Mouse (Mus musculus): ENCODE data around the gene Brpf3. TPM values are rescaled to one million over a fixed set of nuclear protein-coding genes. Genes with fewer than 3 reads are reported as not detected.

Brpf3 gene
- total RNA-seq, 1 experiment: 24.5 TPM

- no peak overlapping the region for H3K9ac ChIP-seq (ENCODE audit: insufficient read depth, low read depth, low read length, poor library complexity, severe bottlenecking)
- no peak overlapping the region for H3K4me3 ChIP-seq (ENCODE audit: insufficient read depth in 1 of 2, low read depth in 1 of 2, low read length in 2 of 2, poor library complexity in 1 of 2, severe bottlenecking in 1 of 2)
- no peak for DNase-seq (ENCODE audit: low read depth, low spot score)
- no peaks in the 10 kb centered on the region for H3K9me3 ChIP-seq (ENCODE audit: control insufficient read depth, insufficient read depth, low read depth, low read length)
- in situ Hi-C loops (cut with MboI; ENCODE audit: low sequenced_read_pairs in 2 of 2, unreplicated experiment in 2 of 2): no loop called here
- TF ChIP-seq CHD2 (IDR thresholded peaks at IDR 0.05; ENCODE audit: low read depth, low read length) (no peak), ZC3H11A (IDR thresholded peaks at IDR 0.05; ENCODE audit: borderline replicate concordance, low read depth, low read length) (no peak), ZNF384 (IDR thresholded peaks at IDR 0.05; ENCODE audit: low read depth, low read length) (no peak), HCFC1 (IDR thresholded peaks at IDR 0.05; ENCODE audit: borderline replicate concordance, insufficient read depth, low read length) (no peak), MAFK (IDR thresholded peaks at IDR 0.05; ENCODE audit: insufficient read depth, low read depth, low read length) (no peak)
- peaks cover 5 to 8% of the 10 kb centered on the region in 2 experiments; a peak in 2 of 4 replicates for H3K4me1 ChIP-seq (ENCODE audit: control insufficient read depth in 2 of 2, insufficient read depth in 2 of 2, low read length in 2 of 2, poor library complexity in 1 of 2)
- H3K27ac ChIP-seq (ENCODE audit: insufficient read depth, low read depth, low read length, poor library complexity, severe bottlenecking): no peak overlapping the region
- no peaks in the 10 kb centered on the region for H3K36me3 ChIP-seq (ENCODE audit: control insufficient read depth, insufficient read depth, low read length, poor library complexity, severe bottlenecking)
These were observed 84.3 kb downstream of the Brpf3 start for GRCm38 (mm10) chr17:28885231-28885630.

- H3K4me3 ChIP-seq (ENCODE audit: insufficient read depth in 1 of 2, low read depth in 1 of 2, low read length in 2 of 2, poor library complexity in 1 of 2, severe bottlenecking in 1 of 2): no peak overlapping the region
These were observed 85.4 kb downstream of the Brpf3 start for GRCm38 (mm10) chr17:28886266-28886665.

More at GRCm38 (mm10) chr17:28886266-28886665, 85.4 kb downstream of the Brpf3 start:
- Histone ChIP-seq H3K36me3 (ENCODE audit: control insufficient read depth, insufficient read depth, low read length, poor library complexity, severe bottlenecking) (0 out of 2 replicates have a peak, but pooled peaks cover 3% of the 10 kb centered on the region), H3K9ac (ENCODE audit: insufficient read depth, low read depth, low read length, poor library complexity, severe bottlenecking) (no peak overlapping the region), H3K27ac (ENCODE audit: insufficient read depth, low read depth, low read length, poor library complexity, severe bottlenecking) (no peak overlapping the region), H3K9me3 (ENCODE audit: control insufficient read depth, insufficient read depth, low read depth, low read length) (no peaks in the 10 kb centered on the region), H3K4me1 (ENCODE audit: control insufficient read depth in 2 of 2, insufficient read depth in 2 of 2, low read length in 2 of 2, poor library complexity in 1 of 2) (peaks cover 2 to 6% of the 10 kb centered on the region in 2 experiments; a peak in 2 of 4 replicates)
- DNase-seq (ENCODE audit: low read depth, low spot score): no peak
- in situ Hi-C loops (cut with MboI; ENCODE audit: low sequenced_read_pairs in 2 of 2, unreplicated experiment in 2 of 2): no loop called here
- TF ChIP-seq MAFK (IDR thresholded peaks at IDR 0.05; ENCODE audit: insufficient read depth, low read depth, low read length) (no peak), ZC3H11A (IDR thresholded peaks at IDR 0.05; ENCODE audit: borderline replicate concordance, low read depth, low read length) (no peak), ZNF384 (IDR thresholded peaks at IDR 0.05; ENCODE audit: low read depth, low read length) (no peak), HCFC1 (IDR thresholded peaks at IDR 0.05; ENCODE audit: borderline replicate concordance, insufficient read depth, low read length) (no peak), CHD2 (IDR thresholded peaks at IDR 0.05; ENCODE audit: low read depth, low read length) (no peak)

Other genes starting within 250 kb of the Brpf3 start
- gene Clps, start 240.3 kb upstream of the Brpf3 start, total RNA-seq (2012; rRNA removed): 2.5 and 2.9 TPM in 2 replicates
- gene Lhfpl5, start 225.4 kb upstream of the Brpf3 start, total RNA-seq (2012; rRNA removed): 0.76 and 1.7 TPM in 2 replicates
- 103 and 115 TPM in 2 replicates for gene Srpk1, start 178.4 kb upstream of the Brpf3 start, total RNA-seq (2012; rRNA removed)
- gene Slc26a8, start 110.9 kb upstream of the Brpf3 start, total RNA-seq (2012; rRNA removed): 0.69 and 1.1 TPM in 2 replicates
- gene Mapk14, start 109.8 kb upstream of the Brpf3 start, total RNA-seq (2012; rRNA removed): 65.9 and 77.3 TPM in 2 replicates
- 2.5 and 4.1 TPM in 2 replicates for gene AC170998.1, start 75.0 kb upstream of the Brpf3 start, total RNA-seq (2012; rRNA removed)
- 7.1 and 14.6 TPM in 2 replicates for gene Mapk13, start 31.8 kb upstream of the Brpf3 start, total RNA-seq (2012; rRNA removed)
- gene Pnpla1, start 57.3 kb downstream of the Brpf3 start, total RNA-seq (2012; rRNA removed): 0.05 and 0.27 TPM in 2 replicates
- 1.2 and 1.4 TPM in 2 replicates for gene 4930539E08Rik, start 114.2 kb downstream of the Brpf3 start, total RNA-seq (2012; rRNA removed)
- gene Pxt1, start 142.8 kb downstream of the Brpf3 start, total RNA-seq (2012; rRNA removed): 0.36 and 1.4 TPM in 2 replicates
- 39.6 and 46.9 TPM in 2 replicates for gene Kctd20, start 150.9 kb downstream of the Brpf3 start, total RNA-seq (2012; rRNA removed)
- gene Stk38, start 206.9 kb downstream of the Brpf3 start, total RNA-seq (2012; rRNA removed): 78.0 and 85.7 TPM in 2 replicates
- 317 and 391 TPM in 2 replicates for gene Srsf3, start 231.5 kb downstream of the Brpf3 start, total RNA-seq (2012; rRNA removed)

Data from ES-E14 (cell line).